Mouse (Mus musculus): ENCODE results near the gene Dtnbp1.

DNA sequence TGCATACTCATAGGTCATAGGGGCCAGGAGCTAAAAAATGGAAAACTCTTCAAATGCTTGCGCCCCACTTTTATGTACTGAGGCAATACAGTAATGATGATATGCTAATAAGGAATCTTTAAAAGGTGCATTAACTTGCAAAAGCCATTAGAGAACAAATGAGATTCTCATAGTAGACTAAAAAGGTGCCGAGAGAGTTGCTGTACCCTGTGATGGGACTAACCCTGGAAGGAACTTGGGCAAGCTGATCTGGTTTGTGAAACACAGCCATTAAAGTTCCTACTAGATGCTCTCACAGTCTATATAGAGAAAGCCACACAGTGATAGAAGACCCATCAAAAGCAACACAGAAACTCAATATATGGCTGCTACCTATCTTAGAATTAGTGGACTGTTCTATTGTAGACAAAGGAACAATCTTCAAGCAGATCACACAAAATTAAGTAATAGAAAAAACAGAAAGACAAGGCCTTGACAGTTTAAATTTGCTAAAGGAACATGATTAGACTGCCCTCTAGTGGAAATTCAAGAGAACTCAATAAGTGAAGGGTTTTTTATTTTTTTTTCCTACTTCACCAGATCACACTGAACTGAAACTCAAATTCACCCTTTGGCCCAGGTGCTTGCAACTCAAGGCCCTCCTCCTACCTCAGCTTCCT is 24.3 kb downstream of the Dtnbp1 start:
- TF ChIP-seq CTCF (IDR thresholded peaks at IDR 0.05; ENCODE audit: borderline replicate concordance, extremely low read depth, insufficient read depth, insufficient read length): no peak
- no peak for TF ChIP-seq POLR2A (IDR thresholded peaks at IDR 0.05; ENCODE audit: borderline replicate concordance, extremely low read depth, insufficient read depth, insufficient read length, poor library complexity, severe bottlenecking)

All from brain, embryonic 14.5 days (tissue).